Mouse (Mus musculus) midbrain, embryonic 15.5 days (tissue): ENCODE measurements around the gene A030003K21Rik. TPM values are rescaled to one million over a fixed set of nuclear protein-coding genes. Genes with fewer than 3 reads are reported as not detected.
"Not testable (repeated sequence)": the region's sequence is repeated elsewhere in the genome, so short reads cannot be mapped to it uniquely, and the experiment has no call there.

ENCODE experiments used
- ATAC-seq: fragments of 200-750 bp; cut with Nextera tagmentation; replicated peaks from 2 replicates; pipeline ENCODE4 v1.8.0; 2017; ENCODE audit warnings: moderate TSS enrichment
- H3K27ac ChIP-seq: fragments of 300-500 bp; sonication (generic); 2 replicates; pipeline ENCODE4 v1.5.1; 2015; ENCODE audit warnings: mild to moderate bottlenecking, inconsistent platforms
- H3K27me3 ChIP-seq: fragments of 300-500 bp; sonication (generic); replicated peaks from 2 replicates; pipeline ENCODE4 v1.6.1; 2015; ENCODE audit warnings: inconsistent platforms
- H3K36me3 ChIP-seq: fragments of 300-500 bp; sonication (generic); replicated peaks from 2 replicates; pipeline ENCODE4 v1.6.1; 2015; ENCODE audit warnings: inconsistent platforms
- H3K4me1 ChIP-seq: fragments of 300-500 bp; sonication (generic); 2 replicates; pipeline ENCODE4 v1.6.1; 2015; ENCODE audit warnings: inconsistent platforms
- H3K4me2 ChIP-seq: fragments of 300-500 bp; sonication (generic); 2 replicates; pipeline ENCODE4 v1.6.1; 2015; ENCODE audit warnings: inconsistent platforms, mild to moderate bottlenecking, moderate library complexity
- H3K4me3 ChIP-seq: fragments of 300-500 bp; sonication (generic); 2 replicates; pipeline ENCODE4 v1.5.1; 2015; ENCODE audit warnings: mild to moderate bottlenecking, inconsistent platforms
- H3K9ac ChIP-seq: fragments of 300-500 bp; sonication (generic); 2 replicates; pipeline ENCODE4 v1.6.1; 2015; ENCODE audit warnings: mild to moderate bottlenecking, inconsistent platforms
- H3K9me3 ChIP-seq: fragments of 300-500 bp; sonication (generic); 2 replicates; pipeline ENCODE4 v1.6.1; 2016; ENCODE audit warnings: inconsistent platforms
- WGBS: fragments of 180-500 bp; shearing (Covaris S2); methylation state at CpG from one replicate; pipeline ENCODE4 v1.1.7; 2015; ENCODE audit warnings: mixed read lengths; 5-methylcytosine and 5-hydroxymethylcytosine counted together
- polyA plus RNA-seq: library from polyadenylated mRNA; unstranded; fragments of >200 nt; fragmentation: Nextera tagmentation; extraction: Ambion mirVana; gene quantifications from 2 replicates; pipeline ENCODE4 v1.2.1, GENCODE M21; 2015

The A030003K21Rik gene
- not detected in 2 replicates for polyA plus RNA-seq

- H3K9me3 ChIP-seq, H3K27ac ChIP-seq, H3K27me3 ChIP-seq, H3K36me3 ChIP-seq, H3K4me3 ChIP-seq, ATAC-seq, H3K4me2 ChIP-seq, H3K4me1 ChIP-seq, H3K9ac ChIP-seq: not testable (repeated sequence)
- no CpG with 5 or more reads among the region's 6 CpGs for WGBS
Measured at GRCm38 (mm10) chr1:82943295-82943694, at the start of gene A030003K21Rik. Gene A030003K21Rik, minus strand, starts transcription at chr1:82943388.

GRCm38 (mm10) chr1:82992093-82992492, 48.9 kb upstream of the A030003K21Rik start:
- Histone ChIP-seq H3K9me3 (no peaks in the 10 kb centered on the region), H3K4me1 (no peaks in the 10 kb centered on the region), H3K27me3 (no peaks in the 10 kb centered on the region), H3K4me2 (no peak overlapping the region), H3K27ac (no peak overlapping the region), H3K4me3 (no peak overlapping the region), H3K36me3 (no peaks in the 10 kb centered on the region), H3K9ac (no peak overlapping the region)
- 86% methylated on average over 6 of the region's 6 CpGs for WGBS
- no peak for ATAC-seq

GRCm38 (mm10) chr1:82991596-82991995, 48.4 kb upstream of the A030003K21Rik start:
- H3K27me3 ChIP-seq = no peaks in the 10 kb centered on the region
- no peak for ATAC-seq
- no peak overlapping the region for H3K27ac ChIP-seq
- 78% methylated on average over 3 of the region's 3 CpGs for WGBS
- H3K4me3 ChIP-seq = no peak overlapping the region
- no peaks in the 10 kb centered on the region for H3K4me1 ChIP-seq
- no peak overlapping the region for H3K9ac ChIP-seq
- no peak overlapping the region for H3K4me2 ChIP-seq
- no peaks in the 10 kb centered on the region for H3K36me3 ChIP-seq
- no peaks in the 10 kb centered on the region for H3K9me3 ChIP-seq

DNA sequence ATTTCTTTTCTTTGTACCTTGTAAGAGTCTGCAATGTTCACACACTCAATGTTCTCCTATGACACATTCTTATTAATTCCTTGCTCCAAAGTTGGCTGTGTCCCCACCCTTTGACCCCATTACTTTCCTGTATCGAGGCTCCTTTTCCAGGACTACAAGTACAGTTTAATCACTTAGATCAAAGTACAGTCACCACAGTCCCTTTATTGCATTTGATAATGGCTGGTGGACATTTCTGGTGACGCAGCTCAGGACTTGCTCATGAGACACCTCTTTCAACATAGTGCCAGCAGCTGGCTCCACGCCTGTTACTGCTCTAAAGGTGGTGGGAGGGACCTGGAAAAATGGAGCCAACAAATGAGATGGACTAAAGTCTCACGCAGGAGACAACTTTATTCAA, 47.9 kb upstream of the A030003K21Rik start:
- H3K27me3 ChIP-seq = no peaks in the 10 kb centered on the region
- no peak overlapping the region for H3K4me3 ChIP-seq
- H3K9ac ChIP-seq = no peak overlapping the region
- no peak overlapping the region for H3K27ac ChIP-seq
- WGBS = 78% methylated on average over 4 of the region's 4 CpGs
- H3K9me3 ChIP-seq = no peaks in the 10 kb centered on the region
- H3K36me3 ChIP-seq = no peaks in the 10 kb centered on the region
- H3K4me1 ChIP-seq = no peaks in the 10 kb centered on the region
- H3K4me2 ChIP-seq = no peak overlapping the region
- ATAC-seq = no peak

- Histone ChIP-seq H3K9me3 (no peaks in the 10 kb centered on the region), H3K27me3 (no peaks in the 10 kb centered on the region), H3K27ac (no peak overlapping the region), H3K36me3 (no peaks in the 10 kb centered on the region), H3K4me2 (no peak overlapping the region), H3K9ac (no peak overlapping the region), H3K4me3 (no peak overlapping the region), H3K4me1 (no peaks in the 10 kb centered on the region)
- ATAC-seq = peak; percentile 88
- WGBS = 40% methylated on average over 4 of the region's 4 CpGs
Measured at GRCm38 (mm10) chr1:82987530-82988198, 44.5 kb upstream of the A030003K21Rik start.

DNA sequence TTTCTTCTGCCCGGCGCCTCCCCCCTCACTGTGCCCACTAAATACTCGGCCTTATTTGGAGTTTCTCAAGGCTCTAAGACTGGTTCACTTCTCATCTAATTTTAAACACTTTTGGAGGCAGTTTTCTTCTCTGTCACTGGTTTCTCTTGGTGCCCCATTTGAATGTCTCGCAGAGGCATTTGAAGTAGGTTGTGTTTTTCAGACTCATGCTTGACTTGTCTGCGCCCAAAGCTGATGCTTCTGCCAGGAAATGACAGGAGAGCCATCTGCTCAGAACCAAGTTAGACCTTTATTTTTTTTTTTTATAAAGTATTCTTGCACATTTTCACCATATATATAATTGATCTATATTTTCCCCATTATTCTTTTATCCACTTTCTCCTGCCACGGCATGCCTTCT, 43.5 kb upstream of the A030003K21Rik start:
- H3K4me2 ChIP-seq = no peak overlapping the region
- ATAC-seq = no peak
- H3K4me1 ChIP-seq = no peaks in the 10 kb centered on the region
- no peaks in the 10 kb centered on the region for H3K27me3 ChIP-seq
- H3K27ac ChIP-seq = no peak overlapping the region
- WGBS = 94% methylated on average over 6 of the region's 6 CpGs
- no peaks in the 10 kb centered on the region for H3K36me3 ChIP-seq
- H3K4me3 ChIP-seq = no peak overlapping the region
- H3K9me3 ChIP-seq = no peaks in the 10 kb centered on the region
- H3K9ac ChIP-seq = no peak overlapping the region

DNA sequence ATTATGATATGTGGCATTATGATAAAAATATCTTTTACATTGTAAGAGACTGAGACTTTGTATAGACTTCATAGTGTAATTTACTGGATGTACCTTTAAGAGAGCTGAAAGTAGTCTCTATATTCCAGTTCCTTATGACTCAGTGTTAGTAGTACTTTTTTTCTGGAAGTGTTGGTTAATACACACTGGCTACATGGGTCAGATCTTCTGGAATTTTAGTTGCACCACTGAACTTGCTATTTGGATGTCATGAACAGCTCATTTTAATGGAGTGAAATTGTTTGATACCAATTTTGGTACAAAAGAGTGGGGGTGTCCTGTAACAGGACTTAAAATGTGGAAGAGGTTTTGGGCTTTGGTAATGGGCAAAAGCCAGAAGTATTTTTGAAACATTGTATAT, 34.7 kb upstream of the A030003K21Rik start:
- H3K9me3 ChIP-seq = no peaks in the 10 kb centered on the region

DNA sequence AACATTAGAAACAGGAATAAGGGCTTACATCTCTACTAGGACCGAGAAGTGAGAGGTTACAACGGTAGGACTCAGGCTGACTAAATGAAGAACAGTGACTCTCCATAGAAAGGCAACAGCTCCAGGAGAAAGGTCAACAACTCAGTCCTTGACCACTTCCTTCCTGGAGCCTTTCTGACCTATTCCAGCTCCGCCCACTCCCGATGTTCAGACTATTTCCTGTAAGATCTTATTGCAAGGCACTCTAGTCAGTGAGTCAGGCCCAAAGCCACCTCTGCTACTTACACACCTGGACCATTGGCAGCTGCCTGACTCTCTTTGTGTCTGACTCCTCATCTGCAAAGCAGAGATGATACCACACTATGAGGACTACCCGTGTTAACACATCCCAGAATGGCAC, 32.6 kb upstream of the A030003K21Rik start:
- Histone ChIP-seq H3K4me3 (no peak overlapping the region), H3K27me3 (no peaks in the 10 kb centered on the region), H3K9me3 (no peaks in the 10 kb centered on the region), H3K4me1 (no peaks in the 10 kb centered on the region), H3K9ac (no peak overlapping the region), H3K4me2 (no peak overlapping the region), H3K36me3 (no peaks in the 10 kb centered on the region), H3K27ac (no peak overlapping the region)
- 91% methylated on average over 5 of the region's 5 CpGs for WGBS
- ATAC-seq = no peak

More for the DNA sequence above, 34.7 kb upstream of the A030003K21Rik start:
- Histone ChIP-seq H3K9ac (no peak overlapping the region), H3K4me3 (no peak overlapping the region), H3K36me3 (no peaks in the 10 kb centered on the region), H3K4me2 (no peak overlapping the region), H3K4me1 (no peaks in the 10 kb centered on the region), H3K27ac (no peak overlapping the region), H3K27me3 (no peaks in the 10 kb centered on the region)
- ATAC-seq = no peak

DNA sequence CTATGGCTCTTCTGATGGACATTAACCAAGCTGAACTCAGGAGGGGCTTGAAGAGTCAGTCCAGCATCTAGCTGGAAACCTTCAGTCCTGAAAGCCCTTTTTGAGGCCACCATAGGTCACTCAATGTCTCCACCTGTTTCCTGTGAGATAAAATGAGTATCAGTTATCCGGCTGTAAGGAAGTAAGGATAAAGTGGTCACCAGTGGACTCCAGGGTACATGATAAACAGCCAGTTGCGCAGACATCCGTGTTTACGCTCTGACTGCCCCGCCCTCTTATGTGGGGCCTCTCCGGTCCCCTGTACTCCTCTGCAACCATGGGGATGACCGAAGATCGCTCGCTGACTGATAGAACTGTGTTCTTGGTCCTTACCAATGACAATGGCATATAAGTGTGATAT, 31.2 kb upstream of the A030003K21Rik start:
- whole genome bisulfite sequencing = 90% methylated on average over 9 of the region's 9 CpGs
- no peaks in the 10 kb centered on the region for H3K9me3 ChIP-seq
- no peak for ATAC-seq
- H3K4me2 ChIP-seq = no peak overlapping the region
- H3K27me3 ChIP-seq = no peaks in the 10 kb centered on the region
- no peak overlapping the region for H3K9ac ChIP-seq
- H3K4me1 ChIP-seq = no peaks in the 10 kb centered on the region
- no peak overlapping the region for H3K4me3 ChIP-seq
- H3K36me3 ChIP-seq = no peaks in the 10 kb centered on the region
- H3K27ac ChIP-seq = no peak overlapping the region

- no peaks in the 10 kb centered on the region for H3K9me3 ChIP-seq
- H3K36me3 ChIP-seq = no peaks in the 10 kb centered on the region
- no peak for ATAC-seq
- H3K4me3 ChIP-seq = no peak overlapping the region
- no peak overlapping the region for H3K27ac ChIP-seq
- no peaks in the 10 kb centered on the region for H3K4me1 ChIP-seq
- H3K4me2 ChIP-seq = no peak overlapping the region
- 65% methylated on average over 6 of the region's 6 CpGs for WGBS
- H3K9ac ChIP-seq = no peak overlapping the region
- H3K27me3 ChIP-seq = no peaks in the 10 kb centered on the region
Measured at GRCm38 (mm10) chr1:82973901-82974300, 30.7 kb upstream of the A030003K21Rik start.

GRCm38 (mm10) chr1:82973244-82973643, 30.1 kb upstream of the A030003K21Rik start:
- no peak for ATAC-seq
- Histone ChIP-seq H3K9ac (no peak overlapping the region), H3K4me3 (no peak overlapping the region), H3K9me3 (no peaks in the 10 kb centered on the region), H3K36me3 (no peaks in the 10 kb centered on the region), H3K27ac (no peak overlapping the region), H3K4me1 (no peaks in the 10 kb centered on the region), H3K27me3 (no peaks in the 10 kb centered on the region), H3K4me2 (no peak overlapping the region)
- WGBS = 80% methylated on average over 1 of the region's 1 CpGs

GRCm38 (mm10) chr1:82972046-82972445, 28.9 kb upstream of the A030003K21Rik start:
- 42% methylated on average over 4 of the region's 4 CpGs for WGBS
- Histone ChIP-seq H3K27ac (0 out of 2 replicates have a peak overlapping the region, but pooled peaks have one; percentile 14), H3K9me3 (no peaks in the 10 kb centered on the region), H3K4me3 (no peak overlapping the region), H3K4me1 (no peaks in the 10 kb centered on the region), H3K27me3 (no peaks in the 10 kb centered on the region), H3K9ac (no peak overlapping the region), H3K4me2 (no peak overlapping the region), H3K36me3 (no peaks in the 10 kb centered on the region)
- 0 out of 2 replicates have a peak, but pooled peaks have one; percentile 56 for ATAC-seq

GRCm38 (mm10) chr1:82966413-82966812, 23.2 kb upstream of the A030003K21Rik start:
- no peak overlapping the region for H3K27ac ChIP-seq
- H3K9ac ChIP-seq = no peak overlapping the region
- no peaks in the 10 kb centered on the region for H3K9me3 ChIP-seq
- H3K4me2 ChIP-seq = no peak overlapping the region
- no peak for ATAC-seq
- H3K4me3 ChIP-seq = no peak overlapping the region
- 64% methylated on average over 3 of the region's 3 CpGs for WGBS
- no peaks in the 10 kb centered on the region for H3K36me3 ChIP-seq
- no peaks in the 10 kb centered on the region for H3K27me3 ChIP-seq
- no peaks in the 10 kb centered on the region for H3K4me1 ChIP-seq
